Mouse (Mus musculus) layer of hippocampus, adult 11-12 months (tissue): ENCODE results near the gene Tox4.

Source experiments
- DNase-seq: peaks from one replicate; pipeline ENCODE4 v3.0.0; 2022; ENCODE audit warnings: low spot score

Tox4 gene

DNA sequence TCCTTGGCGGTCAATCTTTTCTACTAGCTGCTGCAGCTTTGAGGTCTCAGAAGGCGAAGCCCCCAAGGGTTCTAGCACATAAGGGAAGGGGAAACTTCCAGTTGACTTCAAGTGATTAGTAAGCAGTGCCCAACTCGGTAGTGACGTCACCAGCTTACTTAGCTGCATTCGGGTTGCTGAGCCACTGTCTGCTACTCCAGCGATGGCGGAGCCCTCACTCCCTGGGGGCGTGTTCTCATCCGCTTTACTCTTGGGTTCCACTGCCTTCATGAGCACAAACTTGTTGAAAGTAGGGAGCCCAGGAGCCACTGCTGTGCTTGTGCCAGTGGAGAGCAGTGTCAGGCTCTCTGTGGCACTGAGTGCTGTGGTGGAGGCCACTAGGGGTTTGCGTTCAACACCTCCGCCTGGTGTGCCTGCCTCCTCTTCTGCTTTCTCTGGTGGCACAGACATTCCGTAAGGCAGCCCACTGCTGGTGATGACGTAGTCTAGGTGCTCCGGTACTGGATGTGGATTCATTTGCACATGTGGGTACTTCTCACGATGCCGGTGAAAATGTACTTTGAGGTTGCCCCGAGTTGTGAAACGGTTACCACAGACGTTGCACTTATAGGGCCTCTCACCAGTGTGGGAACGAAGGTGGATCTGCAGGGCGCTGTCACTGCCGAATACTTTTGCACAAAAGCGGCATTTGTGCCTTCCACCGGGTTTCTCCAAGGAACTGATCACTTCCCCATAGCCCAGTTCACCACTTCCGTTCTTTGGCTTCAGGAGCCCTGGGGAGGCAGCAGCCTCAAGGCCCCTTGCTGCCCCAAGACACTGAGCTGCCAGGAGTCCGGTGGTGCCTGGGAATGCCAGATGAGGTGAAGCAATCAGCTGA is 35.2 kb downstream of the Tox4 start:
- DNase-seq, result no peak

DNA sequence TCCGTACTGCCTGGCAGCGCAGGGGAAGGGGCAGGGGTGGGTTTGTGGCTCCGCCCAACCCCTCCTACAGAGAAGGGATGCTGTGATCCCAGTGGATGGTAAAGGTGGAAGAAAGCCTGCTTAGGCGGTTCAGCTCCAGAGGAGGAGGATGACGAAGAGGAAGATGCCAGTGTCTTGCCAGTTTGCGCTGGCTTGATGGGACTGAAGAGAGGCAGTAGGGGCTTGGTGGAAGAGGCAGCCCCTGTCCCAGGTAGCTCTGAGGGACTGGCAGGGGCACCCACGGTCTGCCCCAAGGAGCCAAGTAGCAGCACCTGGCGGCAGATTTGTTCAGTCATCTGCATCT is 35.8 kb downstream of the Tox4 start:
- no peak for DNase-seq

DNA sequence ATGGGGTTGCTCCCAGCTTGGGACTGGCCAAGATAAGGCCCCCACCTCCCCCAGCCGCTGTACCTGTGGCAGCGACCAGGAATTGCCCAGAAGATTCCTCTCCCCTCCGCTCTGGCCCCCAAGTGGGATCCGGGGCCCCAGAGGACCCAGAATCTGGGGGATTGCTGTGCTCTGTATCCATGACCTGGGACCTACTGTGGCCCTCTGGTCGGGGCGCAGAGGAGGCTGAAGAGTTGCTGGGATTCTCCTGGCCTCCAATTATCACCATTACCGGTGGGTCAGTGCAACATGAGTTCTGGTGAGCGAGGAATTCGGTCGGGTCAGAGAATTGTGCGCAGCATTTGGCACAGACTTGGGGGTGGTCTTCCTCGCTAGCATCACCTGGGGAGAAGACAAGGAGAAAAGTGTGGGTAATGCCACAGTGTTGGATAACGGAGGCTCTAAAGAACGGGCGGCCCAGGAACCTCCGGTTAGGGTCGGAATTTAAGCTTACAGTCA is 36.4 kb downstream of the Tox4 start:
- peak; percentile 26 for DNase-seq

DNA sequence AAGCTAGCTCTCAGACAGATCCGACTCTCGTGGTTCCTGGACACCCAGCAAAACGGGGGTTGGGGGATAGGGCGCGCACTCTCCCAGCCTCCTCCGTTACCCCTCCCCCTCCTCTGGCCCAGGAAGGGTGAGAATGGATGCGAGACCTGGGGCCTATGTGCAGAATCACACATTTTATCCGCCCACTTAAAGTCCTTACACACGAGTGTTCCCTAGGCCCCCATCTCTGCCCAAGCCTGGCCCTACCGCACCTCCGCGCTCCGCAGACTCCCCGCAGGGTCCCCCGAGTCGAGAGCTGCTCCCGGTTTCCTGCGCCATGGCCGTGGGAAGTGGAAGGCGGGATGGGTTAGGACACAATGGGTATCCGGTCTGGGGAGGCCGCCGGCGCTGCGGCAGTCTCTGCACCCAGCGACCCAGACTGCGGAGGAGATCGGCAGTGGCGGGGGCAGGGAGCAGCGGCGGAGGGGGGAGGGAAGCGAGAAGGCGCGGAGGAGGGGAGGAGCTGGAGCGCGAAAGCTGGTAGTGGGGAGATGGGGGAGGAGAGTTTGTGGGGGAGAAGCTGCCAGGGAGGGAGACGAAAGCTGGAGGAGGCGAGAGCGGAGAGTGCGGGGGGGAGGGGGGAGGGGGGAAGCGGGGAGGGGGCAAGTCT is 37.0 kb downstream of the Tox4 start:
- DNase-seq, result peak; percentile 69

DNA sequence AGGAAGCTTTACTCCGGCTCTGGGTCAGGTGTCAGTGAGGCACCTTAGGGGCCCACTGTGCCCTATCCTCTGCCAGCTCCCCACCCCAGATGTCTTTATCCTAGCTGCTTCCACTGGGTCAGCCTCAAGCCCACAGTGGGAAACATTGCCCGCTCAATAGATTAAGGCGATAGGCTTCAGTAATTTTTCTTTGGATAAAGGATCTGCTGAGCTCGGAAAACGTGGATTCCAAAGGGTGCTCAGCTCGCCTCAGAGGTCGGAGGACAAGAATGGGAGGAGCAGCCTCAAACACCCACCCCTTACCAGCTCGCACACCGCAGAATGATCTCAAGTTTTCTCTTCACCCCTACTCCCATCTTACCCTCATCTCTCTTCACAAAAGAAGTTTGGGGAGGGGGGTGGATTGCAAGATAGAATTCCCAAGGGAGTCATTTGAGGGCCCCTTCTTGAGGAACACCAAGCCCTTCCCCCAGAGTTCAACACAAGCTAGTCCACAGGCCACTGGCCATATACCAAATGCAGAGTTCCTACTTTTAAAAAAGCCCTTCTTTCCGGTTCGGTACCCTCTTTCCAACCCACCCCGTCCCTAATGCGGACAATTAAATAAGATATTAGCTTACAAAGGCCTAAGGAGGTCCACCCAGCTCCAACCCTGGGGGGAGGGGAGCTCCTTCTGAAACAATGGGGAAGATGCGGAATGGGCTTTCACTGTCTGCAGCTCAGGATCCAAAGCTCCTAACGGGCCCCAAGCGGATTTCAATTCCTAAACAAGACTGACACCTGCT is 37.7 kb downstream of the Tox4 start:
- DNase-seq, result no peak

DNA sequence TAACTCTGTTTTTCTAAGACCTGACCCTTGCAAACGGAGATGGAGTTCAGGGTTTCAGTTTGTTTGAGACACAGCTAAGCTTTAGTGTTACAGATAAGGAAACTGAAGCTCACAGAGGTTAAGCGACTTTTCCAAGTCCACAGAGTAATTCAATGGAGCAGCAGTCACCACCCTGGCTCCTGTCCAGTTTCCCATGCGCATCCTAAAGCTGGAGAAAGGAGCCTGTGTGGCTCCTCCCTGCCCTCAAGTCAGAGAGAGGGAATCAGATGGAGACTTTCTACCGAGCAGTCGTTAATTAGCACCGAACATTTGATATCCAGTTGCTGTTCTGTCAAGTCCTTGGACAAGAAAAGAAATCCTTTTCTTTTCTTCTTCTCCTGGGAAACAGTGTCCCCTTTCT is 40.4 kb downstream of the Tox4 start:
- no peak for DNase-seq

DNA sequence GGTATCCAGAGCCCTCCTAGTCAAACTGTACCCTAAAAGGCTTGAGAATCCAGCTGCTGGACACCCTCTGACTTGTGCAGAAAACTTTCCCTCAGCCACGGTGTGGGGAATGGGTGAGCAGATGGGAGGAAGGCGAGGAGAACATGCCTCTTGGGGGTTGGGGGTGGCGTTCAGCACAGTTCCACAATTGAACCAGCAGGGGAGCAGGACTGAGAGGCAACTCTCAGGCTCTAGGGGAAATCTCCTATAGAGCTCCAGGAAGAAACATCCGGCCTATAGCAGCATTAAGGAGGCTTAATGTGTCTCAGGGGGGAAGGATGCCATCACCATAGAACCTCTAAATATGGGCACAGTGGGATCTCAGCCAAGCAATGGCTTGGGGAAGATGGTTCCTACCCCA is 46.9 kb downstream of the Tox4 start:
- no peak for DNase-seq

DNA sequence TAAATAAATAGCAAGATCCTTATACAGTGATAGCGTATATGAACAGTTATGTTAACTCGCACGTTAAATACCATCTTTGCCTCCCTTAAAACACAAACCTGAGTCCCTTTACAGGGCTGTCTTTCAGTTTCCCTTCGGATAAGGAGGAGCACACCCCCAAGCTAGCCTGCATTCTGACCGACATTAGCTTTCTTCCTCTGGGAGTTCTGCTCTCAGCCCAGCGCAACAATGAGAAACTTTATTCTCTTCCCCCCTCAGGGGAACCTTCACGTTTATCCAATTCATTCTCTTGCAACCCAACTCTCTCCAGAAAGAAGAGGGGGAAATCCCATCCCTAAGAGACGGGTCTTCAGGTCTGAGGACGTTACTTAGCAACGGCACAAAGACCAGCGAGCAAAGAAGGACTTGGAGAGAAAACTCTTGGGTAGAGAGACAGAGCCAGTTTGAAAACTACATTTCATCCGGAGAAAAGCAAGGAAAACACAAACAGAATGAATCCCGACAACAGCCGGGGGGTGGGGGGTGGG is 48.5 kb downstream of the Tox4 start:
- no peak for DNase-seq

DNA sequence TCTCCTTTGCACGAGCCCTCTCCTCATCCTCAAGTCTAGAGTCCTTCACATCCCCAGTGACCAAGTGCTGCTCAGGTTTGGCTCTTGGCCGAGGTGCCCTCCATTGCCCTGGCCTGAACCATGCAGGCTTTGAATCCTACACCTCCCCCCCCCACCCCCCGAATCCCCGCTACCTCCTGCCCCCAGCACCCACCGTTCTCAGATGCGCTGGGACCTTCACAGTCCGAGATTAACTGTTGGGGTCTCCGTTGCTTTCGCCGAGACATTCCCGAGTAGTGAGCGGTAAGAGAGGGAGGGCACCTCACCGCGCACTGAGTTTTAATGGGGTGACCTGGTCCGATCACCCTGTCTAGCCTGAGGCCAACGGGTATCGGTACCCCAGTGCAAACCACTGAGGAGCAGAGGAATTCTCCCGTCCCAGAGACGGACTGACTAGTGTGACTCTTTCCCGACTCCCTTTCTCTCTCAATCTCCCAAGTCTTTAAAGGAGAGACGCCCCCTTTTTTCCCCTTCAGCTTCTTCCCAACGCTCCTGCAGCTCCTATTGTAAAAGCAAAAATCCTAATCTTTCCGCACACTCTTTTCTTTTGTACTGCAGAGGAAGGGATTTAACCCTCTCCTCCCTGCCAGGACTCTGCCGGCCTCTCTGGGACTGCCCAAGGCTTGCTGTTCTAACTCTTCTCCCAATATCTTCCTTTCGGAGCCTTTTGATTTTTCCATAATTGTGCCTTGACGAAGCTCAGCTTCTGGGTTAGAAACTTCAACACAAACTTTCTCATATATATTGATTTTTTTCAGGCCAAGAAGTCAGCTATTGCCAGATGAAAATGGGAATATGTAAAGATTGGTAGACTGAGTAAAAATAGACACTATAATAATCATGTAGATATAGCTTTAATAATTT is 49.2 kb downstream of the Tox4 start, which contains the start of gene Sall2:
Gene Sall2, minus strand, starts transcription at position 853 of the 903 bp plus-strand sequence.
- no peak for DNase-seq

DNA sequence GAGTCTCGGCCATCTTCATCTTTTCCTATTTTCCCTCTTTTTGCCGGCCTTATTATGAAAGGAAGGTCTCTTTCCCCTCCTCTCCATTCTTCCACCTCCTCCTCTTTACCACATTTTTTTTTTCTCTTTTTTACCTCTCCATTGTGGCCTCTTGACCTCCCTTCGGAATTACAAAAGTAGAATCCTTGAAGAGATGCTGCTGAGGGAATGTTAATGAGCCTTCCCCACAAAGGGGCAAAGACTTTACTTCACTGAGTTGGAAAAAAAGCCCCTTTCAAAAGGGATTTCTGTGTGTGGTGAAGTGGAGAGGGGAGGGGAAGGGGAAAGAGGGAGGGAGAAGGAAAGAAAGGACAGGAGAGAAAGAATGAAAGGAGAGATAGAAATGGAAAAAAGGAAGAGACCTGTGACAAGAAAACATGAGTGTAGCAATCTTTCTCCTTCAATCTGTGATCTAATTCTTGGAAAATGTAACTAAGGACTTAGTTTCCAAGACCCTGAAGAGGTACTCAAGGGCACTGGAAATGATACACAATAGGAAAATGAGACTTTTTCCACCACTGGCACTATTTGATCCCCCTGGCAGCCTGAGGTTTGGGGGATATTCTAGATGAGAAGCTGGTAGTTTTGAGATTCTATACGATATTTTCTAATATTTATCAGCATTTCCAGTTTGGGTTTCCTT is 52.3 kb downstream of the Tox4 start:
- no peak for DNase-seq

DNA sequence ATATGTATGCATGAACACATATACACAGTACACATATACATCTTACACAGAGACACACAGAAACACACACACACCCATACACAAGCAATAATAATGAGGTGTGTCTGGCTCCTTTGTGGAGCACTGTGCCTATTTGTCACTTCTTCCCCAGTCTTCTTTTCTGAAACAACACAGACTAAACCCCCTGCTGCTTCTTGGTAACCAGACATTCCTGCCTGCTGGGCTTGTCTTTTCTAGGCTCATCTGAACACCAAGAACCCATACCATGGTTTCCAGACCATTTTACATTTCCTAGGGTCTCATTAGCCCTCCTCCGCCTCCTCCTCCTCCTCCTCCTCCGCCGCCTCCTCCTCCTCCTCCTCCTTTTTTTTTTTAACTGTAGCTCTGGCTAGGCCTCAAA is 53.2 kb downstream of the Tox4 start:
- no peak for DNase-seq

DNA sequence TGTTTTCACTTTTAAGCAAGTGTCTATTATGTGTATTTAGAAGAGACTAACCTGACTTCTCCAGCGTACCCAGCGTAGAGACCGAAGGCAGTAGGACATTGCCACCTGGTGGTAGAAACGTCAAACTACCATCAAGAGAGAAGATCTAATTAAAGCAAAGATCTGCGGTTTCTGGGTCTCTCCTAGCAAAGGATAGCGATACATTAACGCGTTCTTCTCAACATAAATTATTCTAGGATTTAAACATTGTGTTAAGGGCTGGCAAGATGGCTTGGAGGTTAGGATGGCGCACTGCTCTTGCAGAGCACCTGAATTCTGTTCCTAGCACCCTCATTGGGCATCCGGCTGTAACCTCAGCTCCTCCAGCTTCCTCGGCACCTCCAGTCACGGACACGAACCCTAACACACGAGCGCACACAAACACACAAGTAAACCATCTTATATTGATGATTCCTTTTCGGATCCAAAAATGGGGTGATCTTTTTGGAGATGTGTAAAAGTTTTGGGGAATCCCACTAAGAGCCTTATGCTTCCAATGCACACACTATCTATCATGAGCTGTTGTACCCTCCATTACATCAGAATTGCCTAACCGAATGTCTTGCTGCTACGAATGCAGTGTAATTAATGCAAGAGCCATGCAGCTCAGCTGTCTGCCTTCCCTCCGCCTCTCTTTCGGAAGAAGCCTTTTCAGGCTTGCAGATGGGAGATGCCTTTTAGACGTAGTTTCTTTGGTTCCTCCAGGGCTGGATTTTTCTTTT is 60.0 kb downstream of the Tox4 start:
- peak; percentile 82 for DNase-seq

DNA sequence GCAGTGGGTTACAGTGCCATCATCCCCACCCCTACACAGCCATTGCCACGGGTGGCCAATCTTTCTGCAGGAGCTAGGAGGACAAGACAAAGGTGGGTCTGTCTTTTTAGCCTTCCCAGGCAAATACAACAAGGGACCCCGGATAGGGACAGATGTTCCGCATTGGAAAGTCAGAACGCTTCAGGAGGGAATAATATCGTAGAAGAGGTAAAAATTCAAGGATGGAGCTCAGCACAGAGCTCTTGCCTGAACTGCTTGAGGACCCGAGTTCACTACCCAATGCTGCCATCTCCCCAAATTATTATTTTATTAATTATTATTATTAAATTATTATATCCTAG is 60.5 kb downstream of the Tox4 start:
- no peak for DNase-seq
